Mouse (Mus musculus) heart, postnatal 0 days (tissue): ENCODE measurements around the gene Kctd2. TPM values are rescaled to one million over a fixed set of nuclear protein-coding genes. Genes with fewer than 3 reads are reported as not detected.

Source experiments
- ATAC-seq: fragments of 200-750 bp; cut with Nextera tagmentation; 2 replicates; pipeline ENCODE4 v1.8.0; 2017; ENCODE audit warnings: low read depth, moderate number of reproducible peaks, moderate library complexity; ENCODE audit not compliant: insufficient read depth
- DNase-seq: peaks from one replicate; pipeline ENCODE4 v3.0.0-alpha.2; 2016; ENCODE audit warnings: low spot score
- H3K27ac ChIP-seq: fragments of 300-500 bp; sonication (generic); 2 replicates; pipeline ENCODE4 v1.5.1; 2014; ENCODE audit warnings: low read depth, mild to moderate bottlenecking
- H3K27me3 ChIP-seq: fragments of 300-500 bp; sonication (generic); 2 replicates; pipeline ENCODE4 v1.6.1; 2014; ENCODE audit warnings: low read length, mixed read lengths; ENCODE audit not compliant: control insufficient read depth, insufficient read depth
- H3K36me3 ChIP-seq: fragments of 300-500 bp; sonication (generic); replicated peaks from 2 replicates; pipeline ENCODE4 v1.6.1; 2014; ENCODE audit warnings: low read length, mixed read lengths; ENCODE audit not compliant: control insufficient read depth, insufficient read depth
- H3K4me1 ChIP-seq: fragments of 300-500 bp; sonication (generic); 2 replicates; pipeline ENCODE4 v1.6.1; 2014; ENCODE audit warnings: antibody characterized with exemption; ENCODE audit not compliant: control insufficient read depth, insufficient read depth
- H3K4me2 ChIP-seq: fragments of 300-500 bp; sonication (generic); 2 replicates; pipeline ENCODE4 v1.6.1; 2014; ENCODE audit warnings: low read depth, mild to moderate bottlenecking, low read length, moderate library complexity
- H3K4me3 ChIP-seq: fragments of 300-500 bp; sonication (generic); 2 replicates; pipeline ENCODE4 v1.5.1; 2014; ENCODE audit warnings: low read depth, low read length
- H3K9ac ChIP-seq: fragments of 300-500 bp; sonication (generic); replicated peaks from 2 replicates; pipeline ENCODE4 v1.6.1; 2014; ENCODE audit warnings: low read depth, low read length, mixed read lengths
- H3K9me3 ChIP-seq: fragments of 300-500 bp; sonication (generic); replicated peaks from 2 replicates; pipeline ENCODE4 v1.6.1; 2016; ENCODE audit warnings: low read length; ENCODE audit not compliant: control insufficient read depth
- CTCF ChIP-seq: IDR thresholded peaks from 2 replicates; pipeline ENCODE4 v1.5.1; 2016; ENCODE audit warnings: antibody characterized with exemption, control low read depth, low read depth
- EP300 ChIP-seq: IDR thresholded peaks from 2 replicates; pipeline ENCODE4 v1.6.1; 2016; ENCODE audit warnings: antibody characterized with exemption, low read depth
- WGBS: fragments of 180-500 bp; shearing (Covaris S2); extraction: QIAGEN DNeasy Blood & Tissue Kit; methylation state at CpG from one replicate; pipeline ENCODE4 v1.1.7; 2014; 5-methylcytosine and 5-hydroxymethylcytosine counted together
- polyA plus RNA-seq: library from polyadenylated mRNA; unstranded; fragments of >200 nt; fragmentation: Nextera tagmentation; extraction: Ambion mirVana; gene quantifications from 2 replicates; pipeline ENCODE4 v1.2.1, GENCODE M21; 2015
- total RNA-seq: library from RNA; depleted of rRNA; stranded (reverse); fragments of >200 nt; gene quantifications from 2 replicates; pipeline ENCODE4 v1.2.3, GENCODE M21; 2014; ENCODE audit warnings: low replicate concordance

Gene Kctd2
- total and polyA plus RNA-seq, 2 experiments from 2014 or later = 8.3 to 15.6 TPM

DNA sequence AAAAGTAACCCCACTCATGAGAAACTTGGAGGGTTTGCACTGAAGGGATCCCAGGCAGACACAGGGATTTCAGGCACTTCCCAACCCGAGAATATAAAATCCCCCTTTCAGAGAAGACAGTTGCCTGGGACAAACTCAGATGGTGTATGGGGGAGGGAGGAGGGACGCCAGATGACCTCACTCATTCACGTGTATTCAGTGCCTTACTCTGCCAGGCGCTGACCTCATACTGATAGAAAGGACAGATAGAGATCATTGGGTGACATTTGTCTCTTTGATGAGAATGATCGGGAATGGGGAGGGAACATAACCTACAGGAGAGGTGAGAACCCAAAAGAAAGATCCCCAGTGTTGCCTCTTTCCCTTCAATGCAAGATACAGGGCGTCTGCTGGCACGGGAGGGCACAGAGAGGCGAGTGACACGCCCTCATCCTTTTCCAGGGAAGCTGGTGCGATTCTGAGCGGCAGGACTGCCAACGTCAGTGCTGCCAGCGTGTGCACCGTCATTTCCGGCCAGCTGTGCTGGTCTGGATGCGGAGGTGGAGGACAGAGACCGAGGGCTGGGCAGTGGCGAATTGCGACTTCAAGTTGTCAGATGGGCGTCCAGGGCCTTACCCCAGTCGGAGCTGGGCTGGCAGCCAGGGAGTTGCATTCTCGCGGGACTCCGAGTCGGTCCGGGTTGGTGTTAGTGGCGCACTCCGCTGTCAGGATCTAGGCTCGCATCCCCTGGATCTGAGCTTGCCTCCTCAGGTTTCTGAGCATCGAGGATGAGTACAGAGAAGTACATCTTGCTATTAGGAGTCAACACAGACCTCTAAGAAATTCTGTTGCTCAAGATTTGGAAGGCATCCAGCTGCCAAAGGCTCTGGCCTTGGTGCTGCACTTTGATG, 45.9 kb upstream of the Kctd2 start:
- H3K9ac ChIP-seq = no peak overlapping the region
- TF ChIP-seq EP300 (no peak), CTCF (no peak)
- WGBS = 2% methylated on average over 30 of the region's 30 CpGs
- H3K9me3 ChIP-seq = no peaks in the 10 kb centered on the region; the same call in 1 of the 2 replicates
- peak; percentile 56 for DNase-seq
- peak overlapping the region; percentile 61 for H3K4me2 ChIP-seq
- H3K36me3 ChIP-seq = no peaks in the 10 kb centered on the region
- H3K4me1 ChIP-seq = peaks cover 12% of the 10 kb centered on the region; the same call in 1 of the 2 replicates
- H3K27ac ChIP-seq = peak overlapping the region; percentile 3; the same call in 1 of the 2 replicates
- H3K4me3 ChIP-seq = peak overlapping the region; percentile 28
- 0 out of 2 replicates have a peak, but pooled peaks cover 6% of the 10 kb centered on the region for H3K27me3 ChIP-seq
- peak; percentile 80 for ATAC-seq

- H3K9ac ChIP-seq = no peak overlapping the region
- ATAC-seq = peak; percentile 28; the same call in 1 of the 2 replicates
Observed at GRCm38 (mm10) chr11:115374695-115375425, 45.1 kb upstream of the Kctd2 start.

DNA sequence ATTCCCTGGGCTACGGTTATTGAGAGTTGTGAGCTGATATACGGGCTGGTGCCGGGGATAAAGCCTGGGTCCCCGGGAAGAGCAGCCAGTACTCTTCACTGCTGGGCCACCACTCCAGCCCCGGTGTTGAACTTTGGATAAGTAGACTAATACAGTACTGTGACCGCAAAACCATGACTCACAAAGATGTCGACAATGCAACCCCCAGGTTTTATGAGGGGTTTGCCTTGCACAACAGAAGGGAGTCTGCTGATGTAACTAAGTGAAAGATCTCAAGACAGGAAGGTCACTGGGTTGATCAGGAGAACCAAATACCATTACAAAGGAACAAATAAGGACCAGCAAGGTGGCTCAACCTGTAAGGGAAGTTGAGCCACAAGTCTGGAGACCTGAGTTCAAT, 43.2 kb upstream of the Kctd2 start:
- ATAC-seq (no peak), DNase-seq (no peak)
- TF ChIP-seq EP300 = no peak
- Histone ChIP-seq H3K27me3 (no peaks in the 10 kb centered on the region), H3K36me3 (no peaks in the 10 kb centered on the region), H3K4me2 (no peak overlapping the region), H3K9ac (no peak overlapping the region), H3K4me1 (peaks cover 12% of the 10 kb centered on the region; the same call in 1 of the 2 replicates), H3K4me3 (no peak overlapping the region), H3K27ac (no peak overlapping the region), H3K9me3 (no peaks in the 10 kb centered on the region; the same call in 1 of the 2 replicates)
- WGBS = 65% methylated on average over 7 of the region's 7 CpGs

More at GRCm38 (mm10) chr11:115374695-115375425, 45.1 kb upstream of the Kctd2 start:
- Histone ChIP-seq H3K27ac (no peak overlapping the region), H3K4me2 (peak overlapping the region; percentile 61), H3K4me3 (peak overlapping the region; percentile 28; the same call in 1 of the 2 replicates), H3K4me1 (peaks cover 12% of the 10 kb centered on the region; the same call in 1 of the 2 replicates), H3K36me3 (no peaks in the 10 kb centered on the region), H3K27me3 (0 out of 2 replicates have a peak, but pooled peaks cover under 1% of the 10 kb centered on the region), H3K9me3 (no peaks in the 10 kb centered on the region; the same call in 1 of the 2 replicates)
- WGBS = 40% methylated on average over 12 of the region's 12 CpGs
- TF ChIP-seq CTCF (no peak), EP300 (no peak)
- no peak for DNase-seq

GRCm38 (mm10) chr11:115377254-115377653, 42.7 kb upstream of the Kctd2 start:
- Histone ChIP-seq H3K4me2 (no peak overlapping the region), H3K9ac (no peak overlapping the region), H3K36me3 (no peaks in the 10 kb centered on the region), H3K27ac (no peak overlapping the region), H3K4me1 (peaks cover 13% of the 10 kb centered on the region), H3K27me3 (no peaks in the 10 kb centered on the region), H3K9me3 (no peaks in the 10 kb centered on the region; the same call in 1 of the 2 replicates), H3K4me3 (no peak overlapping the region)
- no peak for DNase-seq
- ATAC-seq = no peak
- no peak for TF ChIP-seq CTCF
- no peak for TF ChIP-seq EP300
- WGBS = 80% methylated on average over 4 of the region's 4 CpGs

GRCm38 (mm10) chr11:115377854-115378253, 42.1 kb upstream of the Kctd2 start:
- WGBS = 88% methylated on average over 7 of the region's 7 CpGs
- Histone ChIP-seq H3K4me1 (peaks cover 18% of the 10 kb centered on the region), H3K36me3 (no peaks in the 10 kb centered on the region), H3K4me3 (no peak overlapping the region), H3K4me2 (no peak overlapping the region), H3K9ac (no peak overlapping the region), H3K27ac (no peak overlapping the region), H3K27me3 (no peaks in the 10 kb centered on the region), H3K9me3 (no peaks in the 10 kb centered on the region; the same call in 1 of the 2 replicates)
- DNase-seq (no peak), ATAC-seq (no peak)
- TF ChIP-seq CTCF (no peak), EP300 (no peak)
